Mouse (Mus musculus) heart, adult 2 months (tissue): ENCODE results near the gene Olfr99. TPM values are rescaled to one million over a fixed set of nuclear protein-coding genes. Genes with fewer than 3 reads are reported as not detected.
A peak's percentile ranks its signal among the peaks of the same experiment; 100 is the strongest.
"Not testable (repeated sequence)": the region's sequence is repeated elsewhere in the genome, so short reads cannot be mapped to it uniquely, and the experiment has no call there.

Experiments used
- DNase-seq, 2 experiments: peaks; one replicate each; pipeline ENCODE4 v3.0.0; 2021
- H3K27ac ChIP-seq: fragments of 200-600 bp; 2 replicates; pipeline ENCODE4 v1.8.1; 2022
- H3K27me3 ChIP-seq: fragments of 200-500 bp; 2 replicates; pipeline ENCODE4 v1.6.1; 2012; ENCODE audit warnings: mild to moderate bottlenecking, low read length, inconsistent platforms, mixed read lengths; ENCODE audit not compliant: control insufficient read depth, insufficient read depth
- H3K36me3 ChIP-seq: fragments of 200-500 bp; 2 replicates; pipeline ENCODE4 v1.6.1; 2012; ENCODE audit warnings: low read length, inconsistent platforms; ENCODE audit not compliant: control insufficient read depth, insufficient read depth
- H3K4me1 ChIP-seq: fragments of 200-500 bp; 2 replicates; pipeline ENCODE4 v1.6.1; 2011; ENCODE audit warnings: low read length; ENCODE audit not compliant: control insufficient read depth, insufficient read depth
- H3K4me3 ChIP-seq: fragments of 200-600 bp; 2 replicates; pipeline ENCODE4 v1.8.1; 2022
- H3K79me2 ChIP-seq: fragments of 200-500 bp; replicated peaks from 2 replicates; pipeline ENCODE4 v1.6.1; 2012; ENCODE audit warnings: mild to moderate bottlenecking, inconsistent platforms, low read length, moderate library complexity, mixed read lengths; ENCODE audit not compliant: control insufficient read depth, insufficient read depth
- H3K9ac ChIP-seq: fragments of 200-500 bp; 2 replicates; pipeline ENCODE4 v1.6.1; 2012; ENCODE audit warnings: low read depth, mild to moderate bottlenecking, control low read depth, inconsistent platforms, low read length, mixed read lengths
- CTCF ChIP-seq: fragments of 200-600 bp; IDR thresholded peaks from 2 replicates; pipeline ENCODE4 v1.8.1; 2022; ENCODE audit warnings: antibody characterized with exemption, mild to moderate bottlenecking, moderate library complexity
- EP300 ChIP-seq: fragments of 200-500 bp; IDR thresholded peaks from 2 replicates; pipeline ENCODE4 v1.6.1; 2011; ENCODE audit warnings: low read depth, low read length, control low read depth; ENCODE audit not compliant: insufficient read depth
- POLR2A ChIP-seq: fragments of 200-500 bp; IDR thresholded peaks from 2 replicates; pipeline ENCODE4 v1.6.1; 2011; ENCODE audit warnings: mild to moderate bottlenecking, low read depth, low read length, control low read depth; ENCODE audit not compliant: insufficient read depth
- WGBS: fragments of 180-500 bp; shearing (Covaris S2); methylation state at CpG from one replicate; pipeline ENCODE4 v1.1.7; 2018; 5-methylcytosine and 5-hydroxymethylcytosine counted together
- intact Hi-C: fragments of 180-260 bp; cut with DNase I; formaldehyde crosslinking; loops from one replicate; pipeline ENCODE4 v1.15.1; 2025
- polyA plus RNA-seq: library from polyadenylated mRNA; depleted of rRNA; stranded (reverse); fragments of >200 nt; gene quantifications from 2 replicates; pipeline ENCODE4 v1.2.3, GENCODE M21; 2012; rRNA removed
- total RNA-seq, 2 experiments: library from RNA; stranded (reverse); gene quantifications; 2 replicates each; pipeline ENCODE4 v1.2.3; 2021

Olfr99 gene
- total and polyA plus RNA-seq, 3 experiments: not detected

GRCm38 (mm10) chr17:37249460-37249859, 33.8 kb downstream of the Olfr99 start:
- intact Hi-C loops: no loop called here
- no peak overlapping the region for H3K9ac ChIP-seq
- TF ChIP-seq POLR2A (no peak), EP300 (no peak)

GRCm38 (mm10) chr17:37246715-37247114, 36.5 kb downstream of the Olfr99 start:
- H3K9ac ChIP-seq: no peak overlapping the region
- 19% methylated on average over 5 of the region's 5 CpGs for WGBS
- no peaks in the 10 kb centered on the region for H3K27me3 ChIP-seq
- no peaks in the 10 kb centered on the region for H3K36me3 ChIP-seq
- no peak overlapping the region for H3K27ac ChIP-seq
- TF ChIP-seq POLR2A: no peak
- TF ChIP-seq CTCF: no peak
- no peak for TF ChIP-seq EP300
- no peaks in the 10 kb centered on the region for H3K4me1 ChIP-seq
- DNase-seq: peak in 1 of 2 experiments; percentile 21
- no peak overlapping the region for H3K4me3 ChIP-seq
- intact Hi-C loops: no loop called here
- H3K79me2 ChIP-seq: no peaks in the 10 kb centered on the region

More at GRCm38 (mm10) chr17:37249460-37249859, 33.8 kb downstream of the Olfr99 start:
- Histone ChIP-seq H3K36me3 (no peaks in the 10 kb centered on the region), H3K27me3 (no peaks in the 10 kb centered on the region), H3K4me3 (no peak overlapping the region), H3K27ac (no peak overlapping the region), H3K79me2 (no peaks in the 10 kb centered on the region), H3K4me1 (no peaks in the 10 kb centered on the region)
- DNase-seq: no peak

- H3K27ac ChIP-seq: no peak overlapping the region
- intact Hi-C loops: no loop called here
- H3K79me2 ChIP-seq: no peaks in the 10 kb centered on the region
- H3K9ac ChIP-seq: no peak overlapping the region
- no peaks in the 10 kb centered on the region for H3K36me3 ChIP-seq
- TF ChIP-seq POLR2A (no peak), CTCF (no peak), EP300 (no peak)
- H3K27me3 ChIP-seq: no peaks in the 10 kb centered on the region
- WGBS: 44% methylated on average over 3 of the region's 3 CpGs
- H3K4me1 ChIP-seq: no peaks in the 10 kb centered on the region
- H3K4me3 ChIP-seq: no peak overlapping the region
- no peak for DNase-seq
Measured at GRCm38 (mm10) chr17:37242198-37242597, 41.1 kb downstream of the Olfr99 start.

- 69% methylated on average over 2 of the region's 2 CpGs for WGBS
- H3K4me1 ChIP-seq, DNase-seq, H3K4me3 ChIP-seq, H3K36me3 ChIP-seq, H3K9ac ChIP-seq, H3K27me3 ChIP-seq, H3K79me2 ChIP-seq, intact Hi-C loops, H3K27ac ChIP-seq: not testable (repeated sequence)
Measured at GRCm38 (mm10) chr17:37237230-37237629, 46.0 kb downstream of the Olfr99 start, which contains the start of gene Olfr97. Olfr97 (minus strand) TSS chr17:37237330.

Other genes starting within 250 kb of the Olfr99 start
- gene Gabbr1, start 237.5 kb downstream of the Olfr99 start, total RNA-seq: 1 to 10 TPM; 6.5 to 6.7 TPM
- gene Gabbr1, start 237.5 kb downstream of the Olfr99 start, polyA plus RNA-seq: 15.5 and 17.4 TPM in 2 replicates
- gene Olfr90, start 195.0 kb downstream of the Olfr99 start, total RNA-seq: not detected
- gene Olfr90, start 195.0 kb downstream of the Olfr99 start, polyA plus RNA-seq: not detected in 2 replicates
- gene Olfr91, start 185.2 kb downstream of the Olfr99 start, total RNA-seq: not detected
- gene Olfr91, start 185.2 kb downstream of the Olfr99 start, polyA plus RNA-seq: not detected in 2 replicates
- not detected for gene Olfr92, start 163.4 kb downstream of the Olfr99 start, total RNA-seq
- gene Olfr92, start 163.4 kb downstream of the Olfr99 start, polyA plus RNA-seq: not detected in 2 replicates
- gene Olfr93, start 122.0 kb downstream of the Olfr99 start, total RNA-seq: not detected
- gene Olfr93, start 122.0 kb downstream of the Olfr99 start, polyA plus RNA-seq: not detected in 2 replicates
- gene Ubd, start 89.6 kb downstream of the Olfr99 start, total RNA-seq: not detected
- 0.12 TPM in 1 of 2 replicates, not detected in the other for gene Ubd, start 89.6 kb downstream of the Olfr99 start, polyA plus RNA-seq
- gene Olfr94, start 82.5 kb downstream of the Olfr99 start, total RNA-seq: not detected
- gene Olfr94, start 82.5 kb downstream of the Olfr99 start, polyA plus RNA-seq: not detected in 2 replicates
- not detected for gene Olfr95, start 70.3 kb downstream of the Olfr99 start, total RNA-seq
- gene Olfr95, start 70.3 kb downstream of the Olfr99 start, polyA plus RNA-seq: not detected in 2 replicates
- not detected for gene Olfr96, start 63.3 kb downstream of the Olfr99 start, total RNA-seq
- gene Olfr96, start 63.3 kb downstream of the Olfr99 start, polyA plus RNA-seq: not detected in 2 replicates
- gene Olfr97, start 46.1 kb downstream of the Olfr99 start, total RNA-seq: not detected
- not detected in 2 replicates for gene Olfr97, start 46.1 kb downstream of the Olfr99 start, polyA plus RNA-seq
- not detected for gene Olfr98, start 19.7 kb downstream of the Olfr99 start, total RNA-seq
- not detected in 2 replicates for gene Olfr98, start 19.7 kb downstream of the Olfr99 start, polyA plus RNA-seq
- gene H2-M3, start 13.2 kb downstream of the Olfr99 start, total RNA-seq: 1 to 10 TPM; 3.2 to 3.3 TPM
- gene H2-M3, start 13.2 kb downstream of the Olfr99 start, polyA plus RNA-seq: 4.9 and 5.0 TPM in 2 replicates
- gene Olfr101, start 20.9 kb upstream of the Olfr99 start, total RNA-seq: not detected
- not detected in 2 replicates for gene Olfr101, start 20.9 kb upstream of the Olfr99 start, polyA plus RNA-seq
- not detected for gene Olfr102, start 33.6 kb upstream of the Olfr99 start, total RNA-seq
- not detected in 2 replicates for gene Olfr102, start 33.6 kb upstream of the Olfr99 start, polyA plus RNA-seq
- gene Olfr103, start 56.2 kb upstream of the Olfr99 start, total RNA-seq: not detected
- gene Olfr103, start 56.2 kb upstream of the Olfr99 start, polyA plus RNA-seq: not detected in 2 replicates
- gene Olfr104-ps, start 76.1 kb upstream of the Olfr99 start, total RNA-seq: not detected
- not detected in 2 replicates for gene Olfr104-ps, start 76.1 kb upstream of the Olfr99 start, polyA plus RNA-seq
- not detected for gene Olfr105-ps, start 95.6 kb upstream of the Olfr99 start, total RNA-seq
- not detected in 2 replicates for gene Olfr105-ps, start 95.6 kb upstream of the Olfr99 start, polyA plus RNA-seq
- gene Olfr106-ps, start 106.9 kb upstream of the Olfr99 start, total RNA-seq: not detected
- not detected in 2 replicates for gene Olfr106-ps, start 106.9 kb upstream of the Olfr99 start, polyA plus RNA-seq
- not detected for gene Olfr107, start 115.8 kb upstream of the Olfr99 start, total RNA-seq
- not detected in 2 replicates for gene Olfr107, start 115.8 kb upstream of the Olfr99 start, polyA plus RNA-seq
- gene Olfr108, start 162.0 kb upstream of the Olfr99 start, total RNA-seq: not detected
- not detected in 2 replicates for gene Olfr108, start 162.0 kb upstream of the Olfr99 start, polyA plus RNA-seq
- not detected for gene Olfr109, start 175.5 kb upstream of the Olfr99 start, total RNA-seq
- not detected in 2 replicates for gene Olfr109, start 175.5 kb upstream of the Olfr99 start, polyA plus RNA-seq
- gene H2-M2, start 200.1 kb upstream of the Olfr99 start, total RNA-seq: not detected
- 0.10 TPM in 1 of 2 replicates, not detected in the other for gene H2-M2, start 200.1 kb upstream of the Olfr99 start, polyA plus RNA-seq
- gene Olfr110, start 209.0 kb upstream of the Olfr99 start, total RNA-seq: not detected
- not detected in 2 replicates for gene Olfr110, start 209.0 kb upstream of the Olfr99 start, polyA plus RNA-seq
- gene Olfr111, start 224.6 kb upstream of the Olfr99 start, total RNA-seq: not detected
- 0.12 TPM in 1 of 2 replicates, not detected in the other for gene Olfr111, start 224.6 kb upstream of the Olfr99 start, polyA plus RNA-seq